Mouse (Mus musculus) kidney, adult 2 months (tissue): ENCODE results near the gene Eda. TPM values are rescaled to one million over a fixed set of nuclear protein-coding genes. Genes with fewer than 3 reads are reported as not detected.
A peak's percentile ranks its signal among the peaks of the same experiment; 100 is the strongest.

Source experiments
- DNase-seq: peaks from one replicate; pipeline ENCODE4 v3.0.0; 2021
- H3K27ac ChIP-seq: fragments of 200-500 bp; 2 replicates; pipeline ENCODE4 v1.5.1; 2012; ENCODE audit warnings: low read depth, low read length, control low read depth, inconsistent platforms; ENCODE audit not compliant: insufficient read depth
- H3K27me3 ChIP-seq: fragments of 200-500 bp; replicated peaks from 2 replicates; pipeline ENCODE4 v1.6.1; 2012; ENCODE audit warnings: mild to moderate bottlenecking, moderate library complexity, low read length, inconsistent platforms; ENCODE audit not compliant: control insufficient read depth, insufficient read depth
- H3K36me3 ChIP-seq: fragments of 200-500 bp; 2 replicates; pipeline ENCODE4 v1.6.1; 2012; ENCODE audit warnings: mild to moderate bottlenecking, moderate library complexity, low read length, inconsistent platforms; ENCODE audit not compliant: control insufficient read depth, insufficient read depth
- H3K4me1 ChIP-seq: fragments of 200-500 bp; 2 replicates; pipeline ENCODE4 v1.6.1; 2011; ENCODE audit warnings: low read length; ENCODE audit not compliant: control insufficient read depth, insufficient read depth
- H3K4me3 ChIP-seq: fragments of 200-500 bp; 2 replicates; pipeline ENCODE4 v1.5.1; 2011; ENCODE audit warnings: mild to moderate bottlenecking, low read depth, low read length, control low read depth; ENCODE audit not compliant: insufficient read depth
- CTCF ChIP-seq: fragments of 200-500 bp; conservative IDR thresholded peaks from 2 replicates; pipeline ENCODE4 v1.5.1; 2011; ENCODE audit warnings: low read depth, mild to moderate bottlenecking, control low read depth, low read length, moderate library complexity, mixed read lengths; ENCODE audit not compliant: insufficient read depth, insufficient read length
- POLR2A ChIP-seq: fragments of 200-500 bp; IDR thresholded peaks from one replicate; pipeline ENCODE4 v1.6.1; 2011; ENCODE audit warnings: low read depth, low read length, control low read depth
- WGBS: fragments of 180-500 bp; shearing (Covaris S2); methylation state at CpG from one replicate; pipeline ENCODE4 v1.1.7; 2018; 5-methylcytosine and 5-hydroxymethylcytosine counted together
- polyA plus RNA-seq: library from polyadenylated mRNA; depleted of rRNA; stranded (reverse); fragments of >200 nt; gene quantifications from 2 replicates; pipeline ENCODE4 v1.2.3, GENCODE M21; 2012; rRNA removed

Gene Eda
- polyA plus RNA-seq: 0.79 and 0.97 TPM in 2 replicates

GRCm38 (mm10) chrX:99975250-99975984 lies at the start of gene Eda:
Eda (plus strand) TSS chrX:99975606.
- peak; percentile 91 for DNase-seq
- H3K4me1 ChIP-seq: no peaks in the 10 kb centered on the region
- no peak within 1 kb of the TSS for H3K27ac ChIP-seq
- no peaks in the 10 kb centered on the region for H3K27me3 ChIP-seq
- no peaks in the 10 kb centered on the region for H3K36me3 ChIP-seq
- under 1% methylated on average over 36 of the region's 49 CpGs for WGBS
- TF ChIP-seq POLR2A: no peak
- TF ChIP-seq CTCF: no peak
- H3K4me3 ChIP-seq: peak within 1 kb of the TSS; percentile 69

DNA sequence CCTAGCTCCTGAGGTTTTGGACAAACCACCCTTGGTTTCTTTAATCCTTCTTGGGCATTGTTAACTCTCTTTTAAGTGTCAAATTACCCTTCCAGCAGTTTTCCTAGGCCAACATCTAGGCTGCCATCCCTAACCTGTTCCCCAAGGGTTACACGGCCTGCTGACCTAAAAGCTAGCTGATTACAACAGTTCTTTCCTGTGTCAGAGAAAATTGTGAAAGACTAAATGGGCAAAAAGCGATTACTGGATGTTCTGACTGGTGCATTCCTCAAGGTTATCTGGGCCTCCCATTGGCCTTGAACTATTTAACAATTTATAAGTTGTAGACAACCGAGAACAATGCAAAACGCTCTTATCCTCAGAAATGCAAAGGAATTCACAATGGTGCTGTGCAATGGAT lies 14.4 kb upstream of the Eda start:
- WGBS: 73% methylated on average over 4 of the region's 4 CpGs
- Histone ChIP-seq H3K4me3 (no peak overlapping the region), H3K27me3 (no peaks in the 10 kb centered on the region), H3K27ac (no peak overlapping the region), H3K36me3 (no peaks in the 10 kb centered on the region), H3K4me1 (no peaks in the 10 kb centered on the region)
- TF ChIP-seq POLR2A: no peak
- no peak for TF ChIP-seq CTCF
- no peak for DNase-seq

DNA sequence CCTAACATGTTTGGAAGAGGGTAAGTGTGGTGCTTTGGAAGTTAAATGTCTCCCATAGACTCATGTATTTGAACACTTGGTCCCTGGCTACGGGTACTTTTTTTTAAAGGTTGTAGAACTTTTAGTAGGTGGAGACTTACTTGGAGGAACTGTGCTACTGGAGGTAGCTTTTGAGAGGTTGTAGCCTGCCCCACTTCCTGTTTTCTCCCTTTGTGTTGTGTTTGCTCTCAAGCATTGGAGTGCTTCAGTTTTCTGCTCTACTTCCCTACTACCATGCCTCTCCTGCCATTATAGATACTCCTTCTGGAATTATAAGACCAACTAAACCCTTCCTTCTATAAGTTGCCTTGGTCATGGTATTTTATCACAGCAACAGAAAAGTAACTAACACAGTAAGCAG lies 5.3 kb upstream of the Eda start:
- H3K36me3 ChIP-seq: no peaks in the 10 kb centered on the region
- no peaks in the 10 kb centered on the region for H3K4me1 ChIP-seq
- 94% methylated on average over 1 of the region's 1 CpGs for whole genome bisulfite sequencing
- H3K27ac ChIP-seq: no peak overlapping the region
- TF ChIP-seq POLR2A (no peak), CTCF (no peak)
- no peak for DNase-seq
- H3K4me3 ChIP-seq: no peak overlapping the region
- H3K27me3 ChIP-seq: no peaks in the 10 kb centered on the region

GRCm38 (mm10) chrX:99974381-99974780 lies 1.0 kb upstream of the Eda start:
- DNase-seq: no peak
- no peak overlapping the region for H3K4me3 ChIP-seq
- WGBS: 50% methylated on average over 3 of the region's 3 CpGs
- H3K4me1 ChIP-seq: no peaks in the 10 kb centered on the region
- H3K27ac ChIP-seq: no peak overlapping the region
- H3K27me3 ChIP-seq: no peaks in the 10 kb centered on the region
- TF ChIP-seq CTCF (no peak), POLR2A (no peak)
- no peaks in the 10 kb centered on the region for H3K36me3 ChIP-seq

GRCm38 (mm10) chrX:99974803-99975202 lies 603 bp upstream of the Eda start:
- Histone ChIP-seq H3K36me3 (no peaks in the 10 kb centered on the region), H3K27ac (no peak overlapping the region), H3K4me3 (no peak overlapping the region), H3K27me3 (no peaks in the 10 kb centered on the region), H3K4me1 (no peaks in the 10 kb centered on the region)
- 6% methylated on average over 5 of the region's 5 CpGs for WGBS
- TF ChIP-seq CTCF (no peak), POLR2A (no peak)
- no peak for DNase-seq

- 1% methylated on average over 48 of the region's 48 CpGs for WGBS
- Histone ChIP-seq H3K4me3 (peak overlapping the region; percentile 69), H3K27ac (no peak overlapping the region), H3K4me1 (no peaks in the 10 kb centered on the region), H3K27me3 (no peaks in the 10 kb centered on the region), H3K36me3 (no peaks in the 10 kb centered on the region)
- TF ChIP-seq POLR2A (no peak), CTCF (no peak)
- peak; percentile 17 for DNase-seq
These were observed 849 bp downstream of the Eda start for GRCm38 (mm10) chrX:99975985-99976924.

GRCm38 (mm10) chrX:99978354-99978753 lies 2.9 kb downstream of the Eda start:
- WGBS: 39% methylated on average over 2 of the region's 2 CpGs
- no peaks in the 10 kb centered on the region for H3K27me3 ChIP-seq
- no peak overlapping the region for H3K4me3 ChIP-seq
- peak; percentile 1 for DNase-seq
- H3K27ac ChIP-seq: no peak overlapping the region
- TF ChIP-seq POLR2A (no peak), CTCF (no peak)
- no peaks in the 10 kb centered on the region for H3K36me3 ChIP-seq
- no peaks in the 10 kb centered on the region for H3K4me1 ChIP-seq
